Mouse (Mus musculus) stomach, embryonic 16.5 days (tissue): ENCODE measurements around the gene Acsl5. TPM values are rescaled to one million over a fixed set of nuclear protein-coding genes. Genes with fewer than 3 reads are reported as not detected.

Source experiments
- ATAC-seq: fragments of 200-750 bp; cut with Nextera tagmentation; 2 replicates; pipeline ENCODE4 v1.8.0; 2017; ENCODE audit warnings: moderate number of reproducible peaks, moderate TSS enrichment; ENCODE audit not compliant: insufficient read depth, low FRiP score
- H3K27ac ChIP-seq: fragments of 300-500 bp; sonication (generic); 2 replicates; pipeline ENCODE4 v1.5.1; 2014; ENCODE audit warnings: low read length
- H3K27me3 ChIP-seq: fragments of 300-500 bp; sonication (generic); 2 replicates; pipeline ENCODE4 v1.6.1; 2014; ENCODE audit warnings: low read length, control low read depth, mixed read lengths; ENCODE audit not compliant: control insufficient read depth, insufficient read depth
- H3K36me3 ChIP-seq: fragments of 300-500 bp; sonication (generic); 2 replicates; pipeline ENCODE4 v1.6.1; 2014; ENCODE audit warnings: low read length; ENCODE audit not compliant: control insufficient read depth, insufficient read depth
- H3K4me1 ChIP-seq: fragments of 300-500 bp; sonication (generic); 2 replicates; pipeline ENCODE4 v1.6.1; 2014; ENCODE audit warnings: low read length, control low read depth, mixed read lengths; ENCODE audit not compliant: control insufficient read depth, insufficient read depth
- H3K4me2 ChIP-seq: fragments of 300-500 bp; sonication (generic); 2 replicates; pipeline ENCODE4 v1.6.1; 2014; ENCODE audit warnings: low read depth, low read length, mixed read lengths
- H3K4me3 ChIP-seq: fragments of 300-500 bp; sonication (generic); replicated peaks from 2 replicates; pipeline ENCODE4 v1.5.1; 2014; ENCODE audit warnings: mild to moderate bottlenecking, low read length
- H3K9ac ChIP-seq: fragments of 300-500 bp; sonication (generic); 2 replicates; pipeline ENCODE4 v1.6.1; 2014; ENCODE audit warnings: low read length
- H3K9me3 ChIP-seq: fragments of 300-500 bp; sonication (generic); replicated peaks from 2 replicates; pipeline ENCODE4 v1.6.1; 2016; ENCODE audit warnings: low read length, control low read depth; ENCODE audit not compliant: control insufficient read depth
- WGBS: fragments of 180-500 bp; shearing (Covaris S2); extraction: QIAGEN DNeasy Blood & Tissue Kit; methylation state at CpG from one replicate; pipeline ENCODE4 v1.1.7; 2014; 5-methylcytosine and 5-hydroxymethylcytosine counted together
- polyA plus RNA-seq: library from polyadenylated mRNA; unstranded; fragments of >200 nt; fragmentation: Nextera tagmentation; extraction: Ambion mirVana; gene quantifications from 2 replicates; pipeline ENCODE4 v1.2.1, GENCODE M21; 2015

Acsl5 gene
- polyA plus RNA-seq, 1 experiment from 2014 or later, result 151 TPM

GRCm38 (mm10) chr19:55231081-55231480 is 20.7 kb upstream of the Acsl5 start:
- no peaks in the 10 kb centered on the region for H3K27me3 ChIP-seq
- H3K4me1 ChIP-seq, result no peaks in the 10 kb centered on the region
- H3K4me2 ChIP-seq, result no peak overlapping the region
- H3K36me3 ChIP-seq, result no peaks in the 10 kb centered on the region
- no peak overlapping the region for H3K9ac ChIP-seq
- WGBS, result 68% methylated on average over 10 of the region's 10 CpGs
- H3K27ac ChIP-seq, result no peak overlapping the region
- ATAC-seq, result no peak
- H3K4me3 ChIP-seq, result no peak overlapping the region
- no peaks in the 10 kb centered on the region for H3K9me3 ChIP-seq

DNA sequence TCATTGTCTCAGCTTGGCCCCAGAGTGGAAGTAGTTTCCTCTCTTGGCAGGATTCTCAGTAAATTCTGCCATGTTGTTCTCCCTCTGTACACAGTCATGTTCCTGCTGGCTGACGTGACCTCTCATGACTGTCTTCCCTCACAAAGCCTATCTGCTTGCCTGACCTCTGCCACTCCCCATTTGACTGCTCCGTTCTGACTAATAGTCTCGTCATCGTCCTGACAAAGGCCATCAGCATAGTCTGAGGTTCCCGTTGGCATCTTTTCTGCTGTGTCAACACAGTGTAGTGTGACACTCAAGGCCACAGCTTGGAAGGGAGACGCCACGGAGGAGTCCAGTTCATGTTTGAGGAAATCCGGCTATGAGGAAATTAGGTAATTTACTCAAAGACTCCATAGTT is 19.6 kb upstream of the Acsl5 start:
- H3K9me3 ChIP-seq, result no peaks in the 10 kb centered on the region
- peak overlapping the region; percentile 19; the same call in 1 of the 2 replicates for H3K27ac ChIP-seq
- no peaks in the 10 kb centered on the region for H3K4me1 ChIP-seq
- peak; percentile 65 for ATAC-seq
- H3K9ac ChIP-seq, result no peak overlapping the region
- 38% methylated on average over 8 of the region's 8 CpGs for WGBS
- no peak overlapping the region for H3K4me3 ChIP-seq
- no peaks in the 10 kb centered on the region for H3K27me3 ChIP-seq
- no peaks in the 10 kb centered on the region for H3K36me3 ChIP-seq
- no peak overlapping the region for H3K4me2 ChIP-seq

DNA sequence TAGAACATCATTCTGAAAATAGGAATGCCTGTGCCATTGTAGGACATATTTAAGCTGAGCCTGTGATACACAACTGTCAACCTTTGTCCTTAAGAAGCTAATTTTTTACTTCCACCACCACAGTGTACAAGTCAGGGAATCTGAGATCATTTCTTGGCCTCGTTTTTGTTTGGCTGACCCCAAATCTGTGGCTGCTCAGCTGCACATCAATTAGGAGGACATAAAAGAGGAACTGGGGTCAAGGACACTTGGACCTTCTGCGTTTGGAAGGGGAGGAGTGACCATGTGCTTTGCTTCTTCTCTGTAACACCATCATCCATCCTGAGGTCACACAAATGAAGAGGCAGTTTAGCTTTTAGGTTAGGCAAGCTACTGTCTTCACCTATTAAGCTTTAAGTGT is 15.7 kb upstream of the Acsl5 start:
- no peak overlapping the region for H3K4me3 ChIP-seq

GRCm38 (mm10) chr19:55236564-55236963 is 15.2 kb upstream of the Acsl5 start:
- Histone ChIP-seq H3K9me3 (no peaks in the 10 kb centered on the region), H3K4me2 (no peak overlapping the region), H3K9ac (no peak overlapping the region), H3K4me1 (no peaks in the 10 kb centered on the region), H3K36me3 (no peaks in the 10 kb centered on the region), H3K27me3 (no peaks in the 10 kb centered on the region), H3K27ac (no peak overlapping the region), H3K4me3 (no peak overlapping the region)
- WGBS, result 76% methylated on average over 5 of the region's 5 CpGs
- no peak for ATAC-seq

More for the DNA sequence above, 15.7 kb upstream of the Acsl5 start:
- 19% methylated on average over 2 of the region's 2 CpGs for WGBS
- Histone ChIP-seq H3K4me2 (no peak overlapping the region), H3K27ac (no peak overlapping the region), H3K9me3 (no peaks in the 10 kb centered on the region), H3K36me3 (no peaks in the 10 kb centered on the region), H3K27me3 (no peaks in the 10 kb centered on the region), H3K4me1 (no peaks in the 10 kb centered on the region), H3K9ac (no peak overlapping the region)
- ATAC-seq, result no peak

GRCm38 (mm10) chr19:55239766-55240426 is 11.8 kb upstream of the Acsl5 start:
- no peak overlapping the region for H3K4me2 ChIP-seq
- H3K9me3 ChIP-seq, result no peaks in the 10 kb centered on the region
- no peak for ATAC-seq
- 57% methylated on average over 6 of the region's 6 CpGs for WGBS
- H3K27me3 ChIP-seq, result no peaks in the 10 kb centered on the region; the same call in 1 of the 2 replicates
- H3K4me3 ChIP-seq, result no peak overlapping the region
- no peak overlapping the region for H3K9ac ChIP-seq
- no peaks in the 10 kb centered on the region for H3K36me3 ChIP-seq
- H3K4me1 ChIP-seq, result no peaks in the 10 kb centered on the region
- H3K27ac ChIP-seq, result no peak overlapping the region

DNA sequence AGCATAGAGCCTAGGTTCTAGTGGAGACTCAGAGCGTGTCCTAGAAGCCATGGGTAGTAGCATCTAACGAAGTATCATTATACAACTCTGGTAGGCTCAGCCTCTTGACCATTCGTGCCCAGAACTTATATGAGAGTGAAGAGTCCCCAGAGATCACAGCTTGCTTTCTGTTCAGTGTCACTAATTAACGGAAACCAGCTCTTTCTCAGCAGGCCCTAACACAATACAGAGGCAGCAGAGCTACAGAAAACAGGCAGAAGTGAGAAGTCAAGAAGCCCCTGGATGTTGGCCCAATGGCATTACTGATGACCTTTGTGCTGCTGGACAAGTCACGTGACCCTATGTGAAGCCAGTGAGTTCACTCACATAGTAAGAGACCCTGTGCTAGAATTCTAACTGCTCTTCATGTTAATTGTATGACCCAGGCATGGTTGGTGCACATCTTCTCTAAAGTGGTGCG is 10.5 kb upstream of the Acsl5 start, which contains the start of gene Gucy2g:
Gene Gucy2g (minus strand): TSS at position 51 of the 460 bp plus-strand sequence.
- Histone ChIP-seq H3K27me3 (no peaks in the 10 kb centered on the region; the same call in 1 of the 2 replicates), H3K9me3 (no peaks in the 10 kb centered on the region), H3K4me2 (no peak within 1 kb of the TSS), H3K36me3 (no peaks in the 10 kb centered on the region), H3K4me1 (0 out of 2 replicates have a peak, but pooled peaks cover 3% of the 10 kb centered on the region), H3K4me3 (no peak within 1 kb of the TSS), H3K27ac (no peak within 1 kb of the TSS), H3K9ac (no peak within 1 kb of the TSS)
- no peak for ATAC-seq
- 78% methylated on average over 6 of the region's 6 CpGs for WGBS

- no peaks in the 10 kb centered on the region for H3K9me3 ChIP-seq
- no peak overlapping the region for H3K9ac ChIP-seq
- no peak overlapping the region for H3K4me2 ChIP-seq
- H3K4me1 ChIP-seq, result 0 out of 2 replicates have a peak, but pooled peaks cover 3% of the 10 kb centered on the region
- H3K36me3 ChIP-seq, result no peaks in the 10 kb centered on the region
- H3K27me3 ChIP-seq, result no peaks in the 10 kb centered on the region; the same call in 1 of the 2 replicates
- no peak overlapping the region for H3K4me3 ChIP-seq
- peak; percentile 77 for ATAC-seq
- 13% methylated on average over 7 of the region's 7 CpGs for WGBS
- H3K27ac ChIP-seq, result peak overlapping the region; percentile 3; the same call in 1 of the 2 replicates
Measured at GRCm38 (mm10) chr19:55244791-55245231, 6.9 kb upstream of the Acsl5 start.

DNA sequence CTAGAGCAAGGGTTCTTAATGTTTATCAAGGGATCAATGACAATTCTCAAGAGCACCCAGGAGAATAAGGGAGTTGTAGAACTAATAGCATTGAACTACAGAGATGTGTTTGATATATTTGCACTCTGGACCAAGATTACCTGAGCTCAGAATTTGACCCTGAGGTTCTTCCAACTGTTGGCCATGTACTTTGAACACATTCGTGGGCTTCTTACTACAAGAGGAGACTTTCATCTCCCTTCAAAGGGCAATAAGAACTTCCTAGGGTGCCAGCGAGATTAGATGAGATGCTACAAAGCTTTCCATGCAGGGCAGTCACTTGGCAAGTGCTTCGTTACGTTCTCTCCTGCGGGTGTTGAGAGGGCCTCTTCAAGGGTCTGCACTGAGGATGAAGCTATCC is 4.2 kb upstream of the Acsl5 start:
- Histone ChIP-seq H3K9ac (no peak overlapping the region), H3K27me3 (no peaks in the 10 kb centered on the region; the same call in 1 of the 2 replicates), H3K27ac (no peak overlapping the region), H3K4me2 (no peak overlapping the region), H3K4me1 (0 out of 2 replicates have a peak, but pooled peaks cover 3% of the 10 kb centered on the region), H3K36me3 (no peaks in the 10 kb centered on the region), H3K9me3 (no peaks in the 10 kb centered on the region), H3K4me3 (no peak overlapping the region)
- 79% methylated on average over 5 of the region's 5 CpGs for WGBS
- ATAC-seq, result no peak

- Histone ChIP-seq H3K4me1 (peaks cover 3% of the 10 kb centered on the region; the same call in 1 of the 2 replicates), H3K4me3 (no peak overlapping the region), H3K27me3 (no peaks in the 10 kb centered on the region; the same call in 1 of the 2 replicates), H3K36me3 (no peaks in the 10 kb centered on the region), H3K27ac (no peak overlapping the region), H3K9ac (no peak overlapping the region), H3K4me2 (no peak overlapping the region), H3K9me3 (no peaks in the 10 kb centered on the region)
- 51% methylated on average over 9 of the region's 9 CpGs for WGBS
- ATAC-seq, result no peak
Measured at GRCm38 (mm10) chr19:55247991-55248520, 3.7 kb upstream of the Acsl5 start.
